In genomic region chr9:21496308-21497049, GRCm38 (mm10) we compare ENCODE assay signal across 8 mouse cellular contexts. TPM values are rescaled to one million over a fixed set of nuclear protein-coding genes. Genes with fewer than 3 reads are reported as not detected.
DNase-seq lines count a peak whose midpoint lies in the region; ATAC-seq and TF ChIP-seq lines count a peak whose summit lies in the region.

No protein-coding gene starts in this region.

- H3K4me1 ChIP-seq in heart, adult 2 months (ENCODE audit: control insufficient read depth, insufficient read depth, low read length) = peaks cover 2% of the 10 kb centered on the region; the same call in 1 of the 2 replicates

- ATAC-seq in megakaryocyte-erythroid progenitor cell, adult 5-6 weeks (replicated peaks; ENCODE audit: low FRiP score, low TSS enrichment, poor library complexity, severe bottlenecking) = 0 out of 2 replicates have a peak, but pooled peaks have one; percentile 18

- no peak for TF ChIP-seq POLR2A in heart, adult 2 months (IDR thresholded peaks at IDR 0.05; ENCODE audit: insufficient read depth, low read depth, low read length)

- TF ChIP-seq CTCF in heart, adult 2 months (IDR thresholded peaks at IDR 0.05) = no peak

- no peaks in the 10 kb centered on the region for H3K27me3 ChIP-seq in heart, adult 2 months (ENCODE audit: control insufficient read depth, insufficient read depth, low read length)

- intact Hi-C loops in heart, adult 2 months (cut with DNase I) = no loop called here
- intact Hi-C loops in left cerebral cortex, postnatal 36 days (cut with DNase I) = no loop called here

- 69% methylated on average over 19 of the region's 19 CpGs for WGBS in heart, adult 2 months

- no peaks in the 10 kb centered on the region for H3K79me2 ChIP-seq in heart, adult 2 months (replicated peaks; ENCODE audit: control insufficient read depth, insufficient read depth, low read length)

- DNase-seq in kidney, adult 9 months = peak; percentile 35
- no peak for DNase-seq in kidney, adult 8-10 months
- peak; percentile 49 to 56 for DNase-seq in adrenal gland, postnatal 36 days
- DNase-seq in heart, adult 2 months = peak; percentile 57 to 58
- DNase-seq in left cerebral cortex, postnatal 36 days (ENCODE audit: low spot score in 2 of 2) = no peak
- DNase-seq in right cerebral cortex, postnatal 14 days = no peak
- no peak for DNase-seq in right cerebral cortex, postnatal 36 days (ENCODE audit: low spot score in 2 of 2)

- peak overlapping the region; percentile 1; the same call in 1 of the 2 replicates for H3K27ac ChIP-seq in heart, adult 2 months

- H3K4me3 ChIP-seq in heart, adult 2 months = no peak overlapping the region

- no peak; the same call in 1 of the 2 replicates for TF ChIP-seq EP300 in heart, adult 2 months (IDR thresholded peaks at IDR 0.05; ENCODE audit: insufficient read depth, low read depth, low read length)

- H3K9ac ChIP-seq in heart, adult 2 months (ENCODE audit: low read depth, low read length) = no peak overlapping the region

- H3K36me3 ChIP-seq in heart, adult 2 months (ENCODE audit: control insufficient read depth, insufficient read depth, low read length) = no peaks in the 10 kb centered on the region

RNA-seq across cellular contexts. Expression of gene Tmed1, which starts 13.6 kb away (rescaled TPM):
- 10 to 100 TPM; 30.3 to 39.1 TPM for total RNA-seq in adrenal gland, postnatal 36 days (2021)
- total RNA-seq in heart, adult 2 months (2021) = 10 to 100 TPM; 40.9 to 47.2 TPM
- polyA plus RNA-seq in heart, adult 2 months (2012; rRNA removed) = 48.1 and 58.9 TPM in 2 replicates
- total RNA-seq in megakaryocyte-erythroid progenitor cell, adult 5-6 weeks (2014; fragmentation: Nextera tagmentation) = 17.0 and 26.4 TPM in 2 replicates
- total RNA-seq in megakaryocyte-erythroid progenitor cell, adult 5-6 weeks (2017) = 13.5 and 14.6 TPM in 2 replicates
- 10 to 100 TPM; 14.2 to 16.7 TPM for total RNA-seq in left cerebral cortex, postnatal 36 days (2021)

RNA-seq across cellular contexts. Expression of gene AB124611, which starts 29.5 kb away (rescaled TPM):
- total RNA-seq in adrenal gland, postnatal 36 days (2021) = 1 to 10 TPM; 1.5 to 2.9 TPM
- total RNA-seq in heart, adult 2 months (2021) = 1 to 10 TPM; 1.4 to 2.4 TPM
- 1.5 TPM in 2 replicates for polyA plus RNA-seq in heart, adult 2 months (2012; rRNA removed)
- total RNA-seq in megakaryocyte-erythroid progenitor cell, adult 5-6 weeks (2014; fragmentation: Nextera tagmentation) = 2.5 and 5.3 TPM in 2 replicates
- 1.8 and 11.3 TPM in 2 replicates for total RNA-seq in megakaryocyte-erythroid progenitor cell, adult 5-6 weeks (2017)
- under 1 TPM in 1 of 2 experiments, not detected in 1; 0.34 TPM for total RNA-seq in left cerebral cortex, postnatal 36 days (2021)

RNA-seq across cellular contexts. Expression of gene Carm1, which starts 50.2 kb away (rescaled TPM):
- total RNA-seq in adrenal gland, postnatal 36 days (2021) = 10 to 100 TPM; 42.2 to 45.0 TPM
- total RNA-seq in heart, adult 2 months (2021) = 10 to 100 TPM; 61.5 to 66.5 TPM
- polyA plus RNA-seq in heart, adult 2 months (2012; rRNA removed) = 65.4 and 77.6 TPM in 2 replicates
- total RNA-seq in megakaryocyte-erythroid progenitor cell, adult 5-6 weeks (2014; fragmentation: Nextera tagmentation) = 95.2 and 131 TPM in 2 replicates
- total RNA-seq in megakaryocyte-erythroid progenitor cell, adult 5-6 weeks (2017) = 24.9 and 46.0 TPM in 2 replicates
- total RNA-seq in left cerebral cortex, postnatal 36 days (2021) = 10 to 100 TPM; 70.8 to 76.7 TPM

Comparison
In these comparisons a context has a peak if more than half of its experiments do, and no peak if none do; other contexts are left out.
1. DNase-seq: peak in kidney, adult 9 months (single experiment), adrenal gland, postnatal 36 days (2 of 2) and heart, adult 2 months (2 of 2); none in kidney, adult 8-10 months (0 of 2), left cerebral cortex, postnatal 36 days (0 of 2), right cerebral cortex, postnatal 14 days (single experiment) and right cerebral cortex, postnatal 36 days (0 of 2).